Mouse (Mus musculus) neural tube, embryonic 14.5 days (tissue): Measurements from ENCODE around the gene Olfr541. TPM values are rescaled to one million over a fixed set of nuclear protein-coding genes. Genes with fewer than 3 reads are reported as not detected.

Experiments used
- ATAC-seq: fragments of 200-750 bp; cut with Nextera tagmentation; 2 replicates; pipeline ENCODE4 v1.8.0; 2017; ENCODE audit warnings: low read depth, mild to moderate bottlenecking, moderate TSS enrichment, moderate library complexity
- H3K27ac ChIP-seq: fragments of 300-500 bp; sonication (generic); 2 replicates; pipeline ENCODE4 v1.5.1; 2014; ENCODE audit warnings: low read depth, mild to moderate bottlenecking, control low read depth, low read length, moderate library complexity, mixed read lengths
- H3K27me3 ChIP-seq: fragments of 300-500 bp; sonication (generic); 2 replicates; pipeline ENCODE4 v1.6.1; 2014; ENCODE audit warnings: low read length; ENCODE audit not compliant: control insufficient read depth, insufficient read depth
- H3K36me3 ChIP-seq: fragments of 300-500 bp; sonication (generic); 2 replicates; pipeline ENCODE4 v1.6.1; 2014; ENCODE audit warnings: low read length, mixed read lengths; ENCODE audit not compliant: control insufficient read depth, insufficient read depth
- H3K4me1 ChIP-seq: fragments of 300-500 bp; sonication (generic); 2 replicates; pipeline ENCODE4 v1.6.1; 2014; ENCODE audit warnings: low read length; ENCODE audit not compliant: control insufficient read depth, insufficient read depth
- H3K4me2 ChIP-seq: fragments of 300-500 bp; sonication (generic); 2 replicates; pipeline ENCODE4 v1.6.1; 2014; ENCODE audit warnings: mild to moderate bottlenecking, low read depth, low read length, control low read depth
- H3K4me3 ChIP-seq: fragments of 300-500 bp; sonication (generic); 2 replicates; pipeline ENCODE4 v1.5.1; 2014; ENCODE audit warnings: low read depth, low read length, control low read depth, mixed read lengths
- H3K9ac ChIP-seq: fragments of 300-500 bp; sonication (generic); replicated peaks from 2 replicates; pipeline ENCODE4 v1.6.1; 2014; ENCODE audit warnings: low read depth, mild to moderate bottlenecking, control low read depth, low read length, mixed read lengths
- H3K9me3 ChIP-seq: fragments of 300-500 bp; sonication (generic); 2 replicates; pipeline ENCODE4 v1.6.1; 2016; ENCODE audit warnings: low read length; ENCODE audit not compliant: control insufficient read depth
- WGBS: fragments of 180-500 bp; shearing (Covaris S2); extraction: QIAGEN DNeasy Blood & Tissue Kit; methylation state at CpG from one replicate; pipeline ENCODE4 v1.1.7; 2014; 5-methylcytosine and 5-hydroxymethylcytosine counted together
- polyA plus RNA-seq: library from polyadenylated mRNA; unstranded; fragments of >200 nt; fragmentation: Nextera tagmentation; extraction: Ambion mirVana; gene quantifications from 2 replicates; pipeline ENCODE4 v1.2.1, GENCODE M21; 2014

Olfr541 gene
- polyA plus RNA-seq, 1 experiment from 2014 or later = not detected

DNA sequence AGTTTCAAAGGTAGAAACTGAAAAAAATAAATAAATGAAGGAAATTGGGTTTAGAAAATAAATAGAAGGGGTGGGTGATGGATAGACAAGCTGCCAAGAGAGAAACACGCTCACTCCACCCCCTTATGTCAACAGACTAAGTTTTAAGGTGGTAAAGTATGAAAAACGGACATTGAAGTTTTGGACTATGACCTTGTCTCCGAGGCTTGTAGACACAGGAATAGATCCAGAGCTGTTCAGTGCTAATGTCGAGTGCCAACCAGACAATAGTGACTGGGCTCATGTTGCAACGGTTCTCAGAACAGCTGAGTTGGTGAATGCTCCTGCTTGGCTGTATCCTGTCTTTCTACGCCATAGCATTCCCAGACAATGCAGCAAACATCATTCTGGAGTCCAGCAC, 24.0 kb downstream of the Olfr541 start:
- no peak overlapping the region for H3K27ac ChIP-seq
- H3K9ac ChIP-seq = no peak overlapping the region
- WGBS = 80% methylated on average over 6 of the region's 6 CpGs
- H3K4me2 ChIP-seq = no peak overlapping the region
- no peaks in the 10 kb centered on the region; the same call in 1 of the 2 replicates for H3K9me3 ChIP-seq
- no peak overlapping the region for H3K4me3 ChIP-seq
- ATAC-seq = no peak
- no peaks in the 10 kb centered on the region for H3K4me1 ChIP-seq
- no peaks in the 10 kb centered on the region for H3K27me3 ChIP-seq
- no peaks in the 10 kb centered on the region for H3K36me3 ChIP-seq

DNA sequence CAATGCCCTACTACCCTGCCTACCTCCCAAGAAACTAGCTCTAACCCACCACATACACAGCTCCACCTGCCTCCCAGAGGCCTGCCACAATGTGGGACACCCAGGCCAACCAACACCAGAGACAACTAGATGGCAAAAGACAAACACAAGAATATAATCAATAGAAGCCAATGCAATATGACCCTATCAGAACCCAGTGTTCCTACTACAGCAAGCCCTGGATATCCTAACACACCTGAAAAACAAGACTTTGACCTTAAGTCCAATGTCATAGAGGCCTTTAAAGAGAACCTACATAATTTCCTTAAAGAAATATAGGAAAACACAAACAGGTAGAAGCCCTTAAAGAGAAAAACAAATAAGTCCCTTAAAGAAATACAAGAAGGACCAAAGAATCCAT, 28.5 kb downstream of the Olfr541 start:
- Histone ChIP-seq H3K36me3 (no peaks in the 10 kb centered on the region), H3K9ac (no peak overlapping the region), H3K4me3 (no peak overlapping the region), H3K27ac (no peak overlapping the region), H3K9me3 (no peaks in the 10 kb centered on the region; the same call in 1 of the 2 replicates), H3K4me1 (no peaks in the 10 kb centered on the region), H3K4me2 (no peak overlapping the region), H3K27me3 (no peaks in the 10 kb centered on the region)
- ATAC-seq = no peak

DNA sequence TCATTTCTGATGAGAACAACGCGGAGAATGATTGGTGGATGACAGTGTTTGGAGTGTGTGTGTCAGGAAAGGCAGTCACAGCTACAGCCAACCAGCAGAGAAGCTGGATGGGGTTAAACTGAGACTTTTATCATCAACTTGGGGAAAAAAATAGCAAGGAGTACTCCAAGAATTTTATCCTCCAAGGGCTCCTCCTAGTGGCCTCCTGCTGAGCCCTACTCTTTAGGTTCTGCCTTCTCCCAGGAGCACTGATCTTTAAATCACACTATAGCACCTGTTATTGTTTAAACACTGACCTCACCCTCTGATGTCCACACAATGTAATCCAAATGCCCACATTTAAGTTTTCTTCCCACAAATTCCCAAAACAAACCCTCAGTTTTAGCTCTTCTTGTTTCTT, 36.1 kb downstream of the Olfr541 start:
- no peak overlapping the region for H3K4me2 ChIP-seq
- H3K27me3 ChIP-seq = no peaks in the 10 kb centered on the region
- no peak for ATAC-seq
- no peak overlapping the region for H3K27ac ChIP-seq
- WGBS = 68% methylated on average over 2 of the region's 2 CpGs
- no peaks in the 10 kb centered on the region for H3K36me3 ChIP-seq
- H3K9me3 ChIP-seq = no peaks in the 10 kb centered on the region
- no peak overlapping the region for H3K4me3 ChIP-seq
- H3K4me1 ChIP-seq = no peaks in the 10 kb centered on the region
- no peak overlapping the region for H3K9ac ChIP-seq

DNA sequence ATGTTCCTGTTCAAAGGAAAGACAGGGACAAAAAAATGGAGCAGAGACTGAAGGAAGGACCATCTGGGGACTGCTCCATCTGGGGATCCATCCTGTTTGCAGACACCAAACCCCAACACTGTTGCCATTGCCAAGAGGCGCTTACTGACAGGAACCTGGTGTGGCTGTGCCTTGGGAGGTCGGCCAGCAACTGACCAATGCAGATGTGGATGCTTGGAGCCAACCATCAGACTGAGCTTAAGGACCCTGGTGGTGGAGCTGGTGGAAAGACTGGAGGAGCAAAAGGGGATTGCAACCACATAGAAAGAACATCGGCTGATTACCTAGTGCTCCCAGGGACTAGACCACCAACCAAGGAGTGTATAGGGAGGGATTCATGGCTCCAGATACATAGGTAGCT, 50.3 kb downstream of the Olfr541 start:
- no peaks in the 10 kb centered on the region for H3K4me1 ChIP-seq
- H3K9ac ChIP-seq = no peak overlapping the region
- H3K9me3 ChIP-seq = no peaks in the 10 kb centered on the region
- H3K4me3 ChIP-seq = no peak overlapping the region
- no peak for ATAC-seq
- H3K27ac ChIP-seq = no peak overlapping the region
- 86% methylated on average over 3 of the region's 3 CpGs for WGBS
- H3K4me2 ChIP-seq = no peak overlapping the region
- H3K36me3 ChIP-seq = no peaks in the 10 kb centered on the region
- no peaks in the 10 kb centered on the region for H3K27me3 ChIP-seq

DNA sequence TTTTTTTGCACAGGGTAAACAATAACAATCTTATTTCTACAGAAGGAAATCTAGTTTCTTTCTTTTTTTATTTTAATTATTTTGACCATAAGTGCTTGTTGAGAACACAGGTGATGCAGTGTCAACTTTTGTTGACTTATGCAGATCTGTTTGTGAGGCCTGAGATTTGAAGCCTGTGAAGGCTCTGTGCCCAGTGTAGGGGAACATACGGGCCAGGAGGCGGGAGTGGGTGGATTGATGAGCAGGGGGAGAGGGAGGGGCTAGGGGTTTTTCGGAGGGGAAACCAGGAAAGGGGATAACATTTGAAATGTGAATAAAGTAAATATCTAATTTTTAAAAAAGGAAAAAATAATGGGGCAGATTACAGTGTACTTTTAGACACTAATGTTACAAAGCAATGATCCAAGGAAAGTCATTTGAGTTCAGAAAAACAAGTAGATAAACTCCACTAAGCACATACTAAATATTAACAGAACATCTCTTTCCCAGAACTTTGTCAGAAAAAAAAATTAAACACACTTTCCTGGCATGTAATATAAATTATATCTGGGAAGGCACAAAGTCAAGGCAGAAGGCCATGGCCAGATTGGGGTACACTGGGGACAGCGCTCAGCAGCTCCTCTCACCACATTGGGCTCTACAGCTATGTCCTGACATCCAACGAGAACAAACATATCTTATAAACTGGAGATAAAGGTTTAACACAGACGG, 51.2 kb downstream of the Olfr541 start:
- Histone ChIP-seq H3K9ac (no peak overlapping the region), H3K4me1 (no peaks in the 10 kb centered on the region), H3K4me2 (no peak overlapping the region), H3K4me3 (no peak overlapping the region), H3K27ac (no peak overlapping the region), H3K27me3 (no peaks in the 10 kb centered on the region), H3K36me3 (no peaks in the 10 kb centered on the region), H3K9me3 (no peaks in the 10 kb centered on the region)
- WGBS = 89% methylated on average over 6 of the region's 6 CpGs
- ATAC-seq = no peak

DNA sequence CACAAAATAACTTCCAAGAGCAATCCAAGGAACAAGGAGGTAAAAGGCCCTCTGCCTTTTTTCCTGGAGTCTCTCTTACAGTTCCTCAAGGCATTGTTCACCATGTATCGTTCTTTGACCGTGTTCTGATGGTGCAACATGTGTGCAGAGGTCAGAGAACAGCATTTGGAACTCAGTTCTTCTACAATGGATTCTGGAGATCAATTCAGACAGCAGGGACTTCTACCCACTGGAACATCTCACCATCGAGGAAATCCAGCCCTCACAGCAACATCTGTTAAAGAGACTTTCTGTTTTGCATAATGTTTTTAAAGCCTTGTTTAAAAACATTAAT, 51.7 kb downstream of the Olfr541 start:
- Histone ChIP-seq H3K4me3 (no peak overlapping the region), H3K4me1 (no peaks in the 10 kb centered on the region), H3K9ac (no peak overlapping the region), H3K36me3 (no peaks in the 10 kb centered on the region), H3K9me3 (no peaks in the 10 kb centered on the region), H3K4me2 (no peak overlapping the region), H3K27ac (no peak overlapping the region), H3K27me3 (no peaks in the 10 kb centered on the region)
- no peak for ATAC-seq
- 91% methylated on average over 3 of the region's 3 CpGs for WGBS

DNA sequence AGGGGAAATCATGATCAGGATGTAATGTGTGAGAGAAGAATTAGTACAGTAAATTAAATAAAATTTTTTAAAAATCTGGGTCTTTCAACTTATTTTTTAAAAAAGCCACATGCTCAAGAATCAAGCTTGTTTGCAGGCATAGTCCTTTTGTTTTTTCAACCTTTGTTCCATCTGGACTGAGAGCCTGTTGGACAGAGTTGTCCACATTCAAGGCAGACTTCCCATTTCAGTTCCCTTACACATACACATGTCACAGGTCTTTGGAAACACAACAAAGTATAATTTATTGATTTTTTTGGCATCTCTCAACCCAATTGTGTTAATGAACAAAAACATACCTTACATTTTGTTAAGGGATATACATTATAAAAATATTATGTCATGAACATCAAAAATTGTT, 57.5 kb downstream of the Olfr541 start:
- Histone ChIP-seq H3K9me3 (no peaks in the 10 kb centered on the region), H3K36me3 (no peaks in the 10 kb centered on the region), H3K9ac (no peak overlapping the region), H3K27me3 (no peaks in the 10 kb centered on the region), H3K4me2 (no peak overlapping the region), H3K4me1 (no peaks in the 10 kb centered on the region), H3K27ac (no peak overlapping the region), H3K4me3 (no peak overlapping the region)
- ATAC-seq = no peak

Other genes starting within 250 kb of the Olfr541 start
- gene Olfr533, start 233.9 kb upstream of the Olfr541 start, polyA plus RNA-seq = not detected in 2 replicates
- not detected in 2 replicates for gene Olfr535, start 213.1 kb upstream of the Olfr541 start, polyA plus RNA-seq
- gene Olfr536, start 189.9 kb upstream of the Olfr541 start, polyA plus RNA-seq = not detected in 2 replicates
- gene Olfr538, start 129.4 kb upstream of the Olfr541 start, polyA plus RNA-seq = not detected in 2 replicates
- gene Olfr46, start 96.0 kb upstream of the Olfr541 start, polyA plus RNA-seq = 0.03 TPM in 1 of 2 replicates, not detected in the other
- not detected in 2 replicates for gene Olfr61, start 68.3 kb upstream of the Olfr541 start, polyA plus RNA-seq
- not detected in 2 replicates for gene Olfr53, start 50.8 kb upstream of the Olfr541 start, polyA plus RNA-seq
- 0.03 TPM in 1 of 2 replicates, not detected in the other for gene Olfr539, start 37.3 kb upstream of the Olfr541 start, polyA plus RNA-seq
- gene Olfr45, start 15.3 kb upstream of the Olfr541 start, polyA plus RNA-seq = not detected in 2 replicates
- not detected in 2 replicates for gene Cyp2e1, start 66.5 kb downstream of the Olfr541 start, polyA plus RNA-seq
- gene Syce1, start 90.6 kb downstream of the Olfr541 start, polyA plus RNA-seq = 0.97 TPM in 1 of 2 replicates, not detected in the other
- gene Zfp941, start 124.9 kb downstream of the Olfr541 start, polyA plus RNA-seq = 36.7 and 37.5 TPM in 2 replicates
- 0.31 TPM in 1 of 2 replicates, not detected in the other for gene Urah, start 137.8 kb downstream of the Olfr541 start, polyA plus RNA-seq
- gene Scgb1c1, start 148.3 kb downstream of the Olfr541 start, polyA plus RNA-seq = not detected in 2 replicates
- 0.22 and 0.37 TPM in 2 replicates for gene Odf3, start 150.5 kb downstream of the Olfr541 start, polyA plus RNA-seq
- 0.56 TPM in 1 of 2 replicates, not detected in the other for gene Gm45785, start 159.1 kb downstream of the Olfr541 start, polyA plus RNA-seq
- gene Ric8a, start 159.7 kb downstream of the Olfr541 start, polyA plus RNA-seq = 89.4 and 101 TPM in 2 replicates
- 55.8 and 60.1 TPM in 2 replicates for gene Bet1l, start 160.3 kb downstream of the Olfr541 start, polyA plus RNA-seq
- gene Psmd13, start 184.7 kb downstream of the Olfr541 start, polyA plus RNA-seq = 144 and 155 TPM in 2 replicates
- gene Sirt3, start 185.0 kb downstream of the Olfr541 start, polyA plus RNA-seq = 46.8 and 61.6 TPM in 2 replicates
- not detected in 2 replicates for gene Cox8b, start 203.2 kb downstream of the Olfr541 start, polyA plus RNA-seq
- 0.27 and 0.64 TPM in 2 replicates for gene Nlrp6, start 223.6 kb downstream of the Olfr541 start, polyA plus RNA-seq
- 4.6 and 8.7 TPM in 2 replicates for gene Pgghg, start 244.1 kb downstream of the Olfr541 start, polyA plus RNA-seq